Mouse (Mus musculus) spleen, adult 2 months (tissue): ENCODE measurements around the gene Klhl5. TPM values are rescaled to one million over a fixed set of nuclear protein-coding genes. Genes with fewer than 3 reads are reported as not detected.

ENCODE experiments used
- DNase-seq, 2 experiments: peaks; one replicate each; pipeline versions ENCODE4 v3.0.0 to v3.0.0-alpha.2; 2012 to 2021; ENCODE audit warnings: low spot score in 2 of 2, low read depth in 1 of 2
- H3K27ac ChIP-seq: fragments of 200-500 bp; 2 replicates; pipeline ENCODE4 v1.5.1; 2012; ENCODE audit warnings: low read length, inconsistent platforms; ENCODE audit not compliant: insufficient read depth
- H3K27me3 ChIP-seq: fragments of 200-500 bp; 2 replicates; pipeline ENCODE4 v1.6.1; 2012; ENCODE audit warnings: mild to moderate bottlenecking, moderate library complexity, low read length, inconsistent platforms; ENCODE audit not compliant: control insufficient read depth, insufficient read depth
- H3K36me3 ChIP-seq: fragments of 200-500 bp; 2 replicates; pipeline ENCODE4 v1.6.1; 2012; ENCODE audit warnings: mild to moderate bottlenecking, low read length, inconsistent platforms; ENCODE audit not compliant: control insufficient read depth, insufficient read depth
- H3K4me1 ChIP-seq: fragments of 200-500 bp; 2 replicates; pipeline ENCODE4 v1.6.1; 2011; ENCODE audit warnings: inconsistent platforms; ENCODE audit not compliant: control insufficient read depth, insufficient read depth, insufficient read length
- H3K4me3 ChIP-seq: fragments of 200-500 bp; 2 replicates; pipeline ENCODE4 v1.5.1; 2011; ENCODE audit warnings: mild to moderate bottlenecking, inconsistent platforms; ENCODE audit not compliant: insufficient read depth, insufficient read length; ENCODE audit errors: extremely low read depth
- CTCF ChIP-seq: fragments of 200-500 bp; IDR thresholded peaks from 2 replicates; pipeline ENCODE4 v1.5.1; 2011; ENCODE audit warnings: mild to moderate bottlenecking, inconsistent platforms; ENCODE audit not compliant: insufficient read depth, insufficient read length, insufficient replicate concordance; ENCODE audit errors: extremely low read depth
- POLR2A ChIP-seq: fragments of 200-500 bp; IDR thresholded peaks from 2 replicates; pipeline ENCODE4 v1.6.1; 2011; ENCODE audit warnings: low read depth, low read length, inconsistent platforms
- WGBS: fragments of 180-500 bp; shearing (Covaris S2); methylation state at CpG from one replicate; pipeline ENCODE4 v1.1.7; 2018; 5-methylcytosine and 5-hydroxymethylcytosine counted together
- polyA plus RNA-seq: library from polyadenylated mRNA; depleted of rRNA; stranded (reverse); fragments of >200 nt; gene quantifications from 2 replicates; pipeline ENCODE4 v1.2.3, GENCODE M21; 2012

Klhl5 gene
- polyA plus RNA-seq, 1 experiment: 15.1 TPM

DNA sequence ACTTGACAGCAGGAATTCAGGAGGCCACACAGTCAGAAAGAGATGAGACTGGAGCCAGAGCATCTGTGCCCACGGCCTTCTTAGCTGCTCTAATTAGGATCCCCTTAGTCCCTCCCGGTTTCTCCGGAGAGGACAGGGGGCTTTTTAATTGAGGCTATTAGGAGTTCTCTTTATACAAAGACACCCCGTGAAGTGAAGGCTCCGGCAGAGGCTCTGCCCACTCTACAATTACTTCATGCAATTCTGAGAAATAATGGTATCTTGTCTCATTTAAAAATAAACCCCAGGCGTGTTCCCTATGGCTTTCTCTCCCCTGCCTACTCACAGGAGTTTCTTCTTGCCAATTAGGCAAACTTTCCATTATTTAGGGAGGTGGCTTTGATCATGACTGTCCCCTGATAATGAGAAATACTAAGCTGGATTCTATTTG lies 35.6 kb upstream of the Klhl5 start:
- H3K27ac ChIP-seq: no peak overlapping the region
- no peak for DNase-seq
- no peak overlapping the region for H3K4me3 ChIP-seq
- no peaks in the 10 kb centered on the region for H3K4me1 ChIP-seq
- peaks cover 23% of the 10 kb centered on the region for H3K36me3 ChIP-seq
- TF ChIP-seq CTCF (no peak), POLR2A (no peak)
- 90% methylated on average over 6 of the region's 6 CpGs for WGBS
- H3K27me3 ChIP-seq: no peaks in the 10 kb centered on the region

DNA sequence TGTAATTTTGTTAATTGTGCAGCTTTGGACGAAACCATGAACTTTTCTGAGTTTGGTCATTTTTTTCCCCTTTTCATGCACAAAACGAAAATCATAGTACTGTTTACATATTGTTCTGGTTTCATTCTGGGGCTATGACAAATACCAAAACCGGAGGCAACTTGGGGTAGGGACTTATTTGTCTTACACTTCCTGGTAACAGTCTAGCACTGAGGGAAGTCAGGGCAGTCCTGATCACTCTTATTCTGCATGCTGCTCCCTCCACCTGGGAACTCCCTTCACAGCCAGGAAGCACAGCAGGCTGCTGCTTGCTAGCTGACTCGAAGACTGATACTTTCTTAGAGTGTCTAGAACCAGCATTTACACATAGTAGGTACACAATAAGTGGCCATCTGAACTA lies 34.1 kb upstream of the Klhl5 start:
- TF ChIP-seq POLR2A: no peak
- no peak for TF ChIP-seq CTCF
- WGBS: 74% methylated on average over 4 of the region's 4 CpGs
- H3K36me3 ChIP-seq: peaks cover 22% of the 10 kb centered on the region
- no peak overlapping the region for H3K4me3 ChIP-seq
- no peak for DNase-seq
- H3K27me3 ChIP-seq: no peaks in the 10 kb centered on the region
- no peaks in the 10 kb centered on the region for H3K4me1 ChIP-seq
- H3K27ac ChIP-seq: no peak overlapping the region

DNA sequence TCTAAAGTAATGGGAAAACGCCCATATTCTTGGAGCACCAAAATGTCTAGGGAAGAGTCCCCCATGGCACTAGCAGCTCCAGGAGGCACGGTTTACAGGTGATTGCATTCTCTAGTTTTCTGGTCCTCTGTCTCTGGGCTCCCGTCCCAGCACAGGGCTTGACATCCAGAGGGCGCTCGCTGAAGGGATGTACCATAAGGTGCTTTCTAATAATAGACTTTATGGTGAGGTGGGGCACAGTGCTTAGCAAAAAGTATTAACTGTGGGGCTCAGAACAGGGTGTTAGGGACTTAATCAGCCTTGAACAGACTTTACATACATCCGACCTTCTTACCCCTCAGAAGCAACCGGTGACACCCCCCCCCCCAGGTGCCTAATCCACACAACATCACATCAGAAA lies 32.6 kb upstream of the Klhl5 start:
- no peak for DNase-seq
- H3K36me3 ChIP-seq: peaks cover 29% of the 10 kb centered on the region
- H3K4me3 ChIP-seq: no peak overlapping the region
- no peaks in the 10 kb centered on the region for H3K4me1 ChIP-seq
- 84% methylated on average over 7 of the region's 7 CpGs for WGBS
- no peaks in the 10 kb centered on the region for H3K27me3 ChIP-seq
- TF ChIP-seq POLR2A: no peak
- no peak for TF ChIP-seq CTCF
- H3K27ac ChIP-seq: no peak overlapping the region

DNA sequence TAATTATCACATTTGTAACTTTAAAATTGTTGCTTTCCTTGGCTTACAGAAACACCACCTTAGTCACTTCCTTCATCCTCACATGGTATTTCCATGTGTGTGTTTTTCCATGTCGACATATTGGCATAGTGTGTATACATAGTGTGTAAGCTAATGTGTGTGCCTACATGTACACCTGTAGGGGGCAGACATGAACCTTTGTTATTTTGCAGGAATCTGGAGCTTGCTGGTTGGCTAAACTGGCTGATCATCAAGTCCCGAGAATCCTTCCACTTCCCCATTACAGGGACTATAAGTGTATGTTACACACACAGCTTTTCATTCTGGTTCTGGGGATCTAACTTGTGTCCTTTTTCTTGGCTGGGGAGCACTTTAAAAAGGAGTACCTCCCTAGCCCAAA lies 31.3 kb upstream of the Klhl5 start:
- H3K4me3 ChIP-seq: no peak overlapping the region
- DNase-seq: no peak
- no peak overlapping the region for H3K27ac ChIP-seq
- no peaks in the 10 kb centered on the region for H3K4me1 ChIP-seq
- TF ChIP-seq CTCF: no peak
- TF ChIP-seq POLR2A: no peak
- H3K36me3 ChIP-seq: peaks cover 32% of the 10 kb centered on the region
- no peaks in the 10 kb centered on the region for H3K27me3 ChIP-seq
- WGBS: 71% methylated on average over 2 of the region's 2 CpGs

DNA sequence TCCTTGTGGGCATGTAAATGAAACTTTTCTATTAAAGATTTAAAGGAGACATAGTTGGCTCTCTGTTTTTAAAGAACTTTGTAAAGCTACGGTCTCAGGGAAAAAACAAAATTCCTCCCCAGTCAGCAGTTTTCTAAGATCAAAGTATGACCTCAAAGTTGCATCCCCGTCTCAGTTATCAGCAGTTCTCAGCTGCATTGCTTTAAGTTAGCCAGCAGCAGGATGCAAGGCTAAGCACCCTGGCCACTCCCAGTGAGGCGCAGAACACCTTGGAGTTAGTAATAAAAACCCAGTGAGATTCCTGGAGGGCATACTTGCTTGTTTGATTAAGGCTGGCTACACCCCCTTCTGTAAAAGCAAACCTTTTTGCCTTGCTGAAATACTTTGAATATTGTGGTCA lies 30.6 kb upstream of the Klhl5 start:
- no peak for TF ChIP-seq POLR2A
- no peak for DNase-seq
- Histone ChIP-seq H3K4me1 (no peaks in the 10 kb centered on the region), H3K27me3 (no peaks in the 10 kb centered on the region), H3K4me3 (no peak overlapping the region), H3K27ac (no peak overlapping the region), H3K36me3 (peaks cover 28% of the 10 kb centered on the region)
- 81% methylated on average over 3 of the region's 3 CpGs for WGBS

DNA sequence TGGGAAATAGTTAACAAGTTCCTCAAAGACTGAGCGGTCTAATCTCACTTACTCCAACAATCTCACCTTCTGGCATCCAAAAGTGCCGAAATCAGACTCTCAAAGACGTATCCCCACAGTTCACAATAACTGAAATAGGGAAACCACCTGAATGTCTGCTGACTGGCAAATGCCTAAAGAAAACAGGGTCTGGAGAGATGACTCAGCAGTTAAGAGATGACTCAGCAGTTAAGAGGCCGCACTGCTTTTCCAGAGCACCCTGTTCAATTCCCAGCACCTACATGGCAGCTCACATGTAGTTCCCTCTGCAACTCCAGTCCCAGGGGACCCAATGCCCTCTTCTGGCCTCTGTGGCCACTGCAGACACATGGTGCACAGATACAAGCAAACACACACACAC lies 29.3 kb upstream of the Klhl5 start:
- TF ChIP-seq POLR2A (no peak), CTCF (no peak)
- H3K4me3 ChIP-seq: no peak overlapping the region
- DNase-seq: no peak

DNA sequence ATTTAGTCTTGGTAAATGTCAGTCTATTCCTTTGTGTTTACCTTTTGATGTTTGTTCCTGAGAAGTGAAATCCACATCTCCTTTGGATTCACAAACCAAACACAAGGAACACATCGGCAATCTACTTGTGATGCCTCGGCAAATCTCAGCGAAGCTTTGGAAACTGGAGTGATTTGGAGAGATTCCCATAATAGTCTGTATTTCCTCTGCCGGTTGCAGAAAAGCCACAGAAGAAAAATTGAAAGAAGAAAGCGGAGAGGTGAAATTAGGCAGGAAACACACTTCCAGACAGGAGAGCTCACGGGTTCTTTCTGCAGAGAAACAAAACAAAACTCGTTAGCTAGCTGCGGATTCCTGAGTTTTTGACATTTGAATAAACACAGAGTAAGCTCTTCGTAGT lies 27.5 kb upstream of the Klhl5 start:
- H3K36me3 ChIP-seq: peaks cover 17% of the 10 kb centered on the region
- no peak for DNase-seq
- H3K4me3 ChIP-seq: no peak overlapping the region
- H3K27ac ChIP-seq: no peak overlapping the region
- no peaks in the 10 kb centered on the region for H3K4me1 ChIP-seq
- TF ChIP-seq POLR2A (no peak), CTCF (no peak)
- WGBS: 86% methylated on average over 9 of the region's 9 CpGs
- no peaks in the 10 kb centered on the region for H3K27me3 ChIP-seq

More for the DNA sequence above, 29.3 kb upstream of the Klhl5 start:
- H3K36me3 ChIP-seq: peaks cover 22% of the 10 kb centered on the region
- no peaks in the 10 kb centered on the region for H3K27me3 ChIP-seq
- 90% methylated on average over 4 of the region's 4 CpGs for WGBS
- H3K4me1 ChIP-seq: no peaks in the 10 kb centered on the region
- H3K27ac ChIP-seq: no peak overlapping the region

DNA sequence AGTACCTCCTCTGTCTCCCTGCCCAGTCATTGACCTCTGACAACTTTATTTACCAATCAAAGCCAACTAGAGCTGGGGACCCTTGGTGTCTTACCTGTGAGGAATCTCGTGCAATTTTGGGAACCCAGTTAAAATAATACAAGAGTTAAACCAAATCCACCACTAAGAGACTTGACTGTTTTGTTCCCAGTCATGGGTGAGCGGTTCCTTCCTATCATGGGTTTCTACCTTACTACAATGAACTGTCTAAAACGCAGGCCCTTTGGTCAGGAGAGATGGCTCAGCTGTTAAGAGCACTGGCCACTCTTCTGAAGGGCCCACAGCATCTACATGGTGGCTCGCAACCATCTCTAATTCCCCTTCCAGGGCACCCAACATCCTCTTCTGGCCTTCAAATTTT lies 25.5 kb upstream of the Klhl5 start:
- 88% methylated on average over 4 of the region's 4 CpGs for WGBS
- peaks cover 15% of the 10 kb centered on the region for H3K36me3 ChIP-seq
- DNase-seq: no peak
- H3K4me3 ChIP-seq: no peak overlapping the region
- H3K4me1 ChIP-seq: no peaks in the 10 kb centered on the region
- no peak overlapping the region for H3K27ac ChIP-seq
- TF ChIP-seq POLR2A (no peak), CTCF (no peak)
- H3K27me3 ChIP-seq: no peaks in the 10 kb centered on the region
